Mouse (Mus musculus): ENCODE results near the gene Bms1. TPM values are rescaled to one million over a fixed set of nuclear protein-coding genes. Genes with fewer than 3 reads are reported as not detected.

The Bms1 gene
- polyA plus RNA-seq, 1 experiment from 2014 or later, result 41.4 TPM

DNA sequence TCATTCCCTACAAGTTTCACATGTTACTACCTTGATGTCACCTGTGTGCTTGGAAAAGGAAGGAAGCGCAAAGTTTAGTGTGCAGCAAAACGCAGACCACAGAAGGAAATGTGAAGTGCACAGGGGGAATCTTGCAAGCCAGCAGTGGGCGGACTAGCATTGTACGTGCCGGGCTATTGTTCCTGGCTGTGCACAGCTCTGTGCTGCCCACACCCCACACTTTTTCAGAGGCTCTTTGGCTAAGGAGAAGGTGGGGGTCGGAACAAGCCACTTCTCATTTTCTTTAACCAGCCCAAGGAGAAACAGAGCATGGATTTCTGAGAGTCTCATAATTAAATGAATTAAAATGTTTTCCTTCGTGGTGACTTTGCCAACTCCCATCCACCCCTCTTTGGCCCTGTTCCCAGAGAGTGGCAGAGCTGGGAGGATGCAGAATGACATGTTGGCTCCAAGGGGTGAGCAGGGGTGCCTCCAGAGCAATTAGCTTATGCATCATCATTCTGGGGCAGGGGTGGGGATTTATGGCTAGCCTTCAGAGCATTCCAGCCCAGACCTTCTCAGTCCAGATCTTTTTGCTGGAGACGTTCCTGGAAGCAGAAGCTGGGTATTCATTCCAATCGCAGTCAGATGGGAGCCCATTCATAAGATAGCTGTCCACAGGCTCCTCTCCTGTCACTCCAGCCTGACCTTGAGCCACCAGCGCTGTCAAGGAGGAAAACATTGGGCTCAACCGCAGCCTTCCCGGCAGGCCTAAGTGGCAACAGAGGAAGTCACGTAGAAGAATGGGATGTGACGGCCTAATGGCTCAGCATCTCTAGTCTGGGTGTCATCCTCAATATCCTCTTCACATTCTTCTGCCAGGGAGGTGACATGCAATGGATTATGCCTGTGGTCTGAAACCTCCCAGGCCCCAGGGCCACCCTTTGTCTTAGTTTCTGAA is 82.5 kb downstream of the Bms1 start:
- ATAC-seq (ENCODE audit: insufficient read depth) (no peak), DNase-seq (peak; percentile 12)
- Histone ChIP-seq H3K4me1 (ENCODE audit: insufficient read depth) (no peaks in the 10 kb centered on the region), H3K9me3 (ENCODE audit: low read depth, low read length) (no peaks in the 10 kb centered on the region), H3K9ac (no peak overlapping the region), H3K4me3 (ENCODE audit: low read depth, low read length) (no peak overlapping the region), H3K36me3 (ENCODE audit: insufficient read depth) (no peaks in the 10 kb centered on the region), H3K27ac (ENCODE audit: low read depth) (no peak overlapping the region), H3K4me2 (no peak overlapping the region), H3K27me3 (ENCODE audit: insufficient read depth, low read length) (no peaks in the 10 kb centered on the region)
- no peak for TF ChIP-seq CTCF (IDR thresholded peaks at IDR 0.05; ENCODE audit: low read depth)
- 58% methylated on average over 14 of the region's 14 CpGs for WGBS

DNA sequence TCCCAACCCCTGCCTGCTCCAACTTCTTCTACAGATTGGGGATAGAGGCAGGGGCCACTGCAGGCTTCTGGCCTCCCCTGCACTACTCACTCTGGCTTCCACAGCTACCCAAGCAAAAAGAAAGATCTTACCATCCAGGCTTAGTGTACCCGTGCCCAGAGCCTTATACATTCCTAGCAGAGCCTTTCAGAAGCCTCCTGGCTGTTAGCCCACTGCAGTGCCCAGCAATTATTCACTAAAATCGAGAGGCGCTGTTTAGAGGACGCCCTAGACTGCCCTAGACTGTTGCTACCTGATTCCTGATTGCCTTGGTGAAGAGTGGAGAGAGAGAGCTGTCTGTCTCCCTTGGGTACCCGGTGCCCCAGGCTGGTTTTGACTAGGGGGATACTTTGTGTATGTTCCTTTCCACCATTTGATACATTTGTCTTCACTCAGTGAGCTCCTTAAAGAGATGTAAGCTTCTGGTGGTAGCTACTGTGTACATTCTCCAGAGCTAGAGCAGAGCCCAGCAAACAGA is 83.3 kb downstream of the Bms1 start:
- Histone ChIP-seq H3K36me3 (ENCODE audit: insufficient read depth) (no peaks in the 10 kb centered on the region), H3K9ac (no peak overlapping the region), H3K27ac (ENCODE audit: low read depth) (no peak overlapping the region), H3K4me1 (ENCODE audit: insufficient read depth) (no peaks in the 10 kb centered on the region), H3K9me3 (ENCODE audit: low read depth, low read length) (no peaks in the 10 kb centered on the region), H3K4me2 (no peak overlapping the region), H3K4me3 (ENCODE audit: low read depth, low read length) (no peak overlapping the region), H3K27me3 (ENCODE audit: insufficient read depth, low read length) (no peaks in the 10 kb centered on the region)
- no peak for DNase-seq
- 61% methylated on average over 5 of the region's 5 CpGs for WGBS
- TF ChIP-seq CTCF (IDR thresholded peaks at IDR 0.05; ENCODE audit: low read depth), result no peak
- ATAC-seq (ENCODE audit: insufficient read depth), result no peak

DNA sequence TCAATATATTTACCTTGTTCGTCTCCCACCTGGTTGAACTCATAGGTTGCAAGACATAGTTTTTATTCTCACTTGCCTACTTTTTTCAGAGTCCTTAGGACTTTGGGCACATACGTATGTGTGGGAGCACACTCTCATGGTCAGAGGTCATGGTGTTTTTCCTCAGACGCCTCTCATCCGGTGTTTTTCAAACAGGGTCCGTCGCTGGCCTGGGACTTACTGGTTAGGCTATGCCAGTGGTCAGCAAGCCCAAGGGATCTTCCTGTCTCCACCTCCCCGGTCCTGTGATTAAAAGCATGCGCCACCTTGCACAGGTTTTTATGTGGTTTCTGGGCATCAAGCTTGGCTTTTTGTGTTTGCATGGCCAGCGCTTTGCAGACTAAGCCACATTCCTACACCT is 85.4 kb downstream of the Bms1 start:
- DNase-seq (no peak), ATAC-seq (ENCODE audit: insufficient read depth) (no peak)
- H3K9ac ChIP-seq, result no peak overlapping the region
- WGBS, result 68% methylated on average over 9 of the region's 9 CpGs
- no peaks in the 10 kb centered on the region for H3K4me1 ChIP-seq (ENCODE audit: insufficient read depth)
- H3K27ac ChIP-seq (ENCODE audit: low read depth), result no peak overlapping the region
- H3K4me2 ChIP-seq, result no peak overlapping the region
- no peak for TF ChIP-seq CTCF (IDR thresholded peaks at IDR 0.05; ENCODE audit: low read depth)
- no peaks in the 10 kb centered on the region for H3K27me3 ChIP-seq (ENCODE audit: insufficient read depth, low read length)
- no peaks in the 10 kb centered on the region for H3K9me3 ChIP-seq (ENCODE audit: low read depth, low read length)
- H3K36me3 ChIP-seq (ENCODE audit: insufficient read depth), result no peaks in the 10 kb centered on the region
- H3K4me3 ChIP-seq (ENCODE audit: low read depth, low read length), result no peak overlapping the region

Small RNA genes lying within 50 kb of the gene (microRNA-seq; reads per million reads assigned to microRNA genes)
- not detected for gene Gm25953 (ENCODE audit: borderline number of aligned reads)

Other genes starting within 250 kb of the Bms1 start
- 3.8 TPM in 2 replicates for gene Ret, start 221.8 kb downstream of the Bms1 start, polyA plus RNA-seq (2014; fragmentation: Nextera tagmentation; extraction: Ambion mirVana)
- gene Zfp248, start 36.1 kb upstream of the Bms1 start, polyA plus RNA-seq (2014; fragmentation: Nextera tagmentation; extraction: Ambion mirVana), result 8.2 and 8.3 TPM in 2 replicates
- gene Zfp9, start 59.8 kb upstream of the Bms1 start, polyA plus RNA-seq (2014; fragmentation: Nextera tagmentation; extraction: Ambion mirVana), result 13.1 and 13.4 TPM in 2 replicates
- 17.6 and 18.0 TPM in 2 replicates for gene Ankrd26, start 142.8 kb upstream of the Bms1 start, polyA plus RNA-seq (2014; fragmentation: Nextera tagmentation; extraction: Ambion mirVana)

Data from lung, embryonic 14.5 days (tissue).